Mouse (Mus musculus) cerebellum, adult 18-20 months (tissue): ENCODE data around the gene Mtus2.
A peak's percentile ranks its signal among the peaks of the same experiment; 100 is the strongest.
"Not testable (repeated sequence)": the region's sequence is repeated elsewhere in the genome, so short reads cannot be mapped to it uniquely, and the experiment has no call there.

Source experiments
- DNase-seq, 2 experiments: peaks; one replicate each; pipeline ENCODE4 v3.0.0; 2021

Mtus2 gene

GRCm38 (mm10) chr5:148283584-148283983 is 326.5 kb downstream of the Mtus2 start:
- DNase-seq, result no peak

- DNase-seq, result no peak
These were observed 330.4 kb downstream of the Mtus2 start for GRCm38 (mm10) chr5:148287529-148287928.

- DNase-seq, result no peak
These were observed 331.7 kb downstream of the Mtus2 start for GRCm38 (mm10) chr5:148288804-148289203.

- DNase-seq, result no peak
These were observed 332.8 kb downstream of the Mtus2 start for GRCm38 (mm10) chr5:148289951-148290350.

- no peak for DNase-seq
These were observed 335.7 kb downstream of the Mtus2 start for GRCm38 (mm10) chr5:148292862-148293261.

GRCm38 (mm10) chr5:148293346-148293745 is 336.2 kb downstream of the Mtus2 start:
- peak; percentile 22 to 34 for DNase-seq

GRCm38 (mm10) chr5:148302968-148303367 is 345.8 kb downstream of the Mtus2 start:
- DNase-seq, result peak in 1 of 2 experiments; percentile 10

- DNase-seq, result no peak
These were observed 347.0 kb downstream of the Mtus2 start for GRCm38 (mm10) chr5:148304112-148304511.

GRCm38 (mm10) chr5:148310790-148311189 is 353.7 kb downstream of the Mtus2 start:
- no peak for DNase-seq

- DNase-seq, result no peak
These were observed 355.3 kb downstream of the Mtus2 start for GRCm38 (mm10) chr5:148312443-148312842.

- no peak for DNase-seq
These were observed 357.8 kb downstream of the Mtus2 start for GRCm38 (mm10) chr5:148314931-148315330.

- peak; percentile 51 to 63 for DNase-seq
These were observed 368.3 kb downstream of the Mtus2 start for GRCm38 (mm10) chr5:148325317-148325885.

- DNase-seq, result not testable (repeated sequence)
These were observed 369.2 kb downstream of the Mtus2 start for GRCm38 (mm10) chr5:148326295-148326694.

- DNase-seq, result no peak
These were observed 371.9 kb downstream of the Mtus2 start for GRCm38 (mm10) chr5:148328982-148329381.

- no peak for DNase-seq
These were observed 374.2 kb downstream of the Mtus2 start for GRCm38 (mm10) chr5:148331229-148331776.

- DNase-seq, result peak in 1 of 2 experiments; percentile 10
These were observed 375.0 kb downstream of the Mtus2 start for GRCm38 (mm10) chr5:148331926-148332621.

- peak; percentile 78 to 79 for DNase-seq
These were observed 375.5 kb downstream of the Mtus2 start for GRCm38 (mm10) chr5:148332622-148332974.

GRCm38 (mm10) chr5:148339126-148339525 is 382.0 kb downstream of the Mtus2 start:
- DNase-seq, result no peak

GRCm38 (mm10) chr5:148342061-148342741 is 385.1 kb downstream of the Mtus2 start:
- DNase-seq, result no peak

- no peak for DNase-seq
These were observed 387.3 kb downstream of the Mtus2 start for GRCm38 (mm10) chr5:148344374-148344773.

GRCm38 (mm10) chr5:148346543-148346942 is 389.4 kb downstream of the Mtus2 start:
- no peak for DNase-seq

GRCm38 (mm10) chr5:148348153-148348552 is 391.0 kb downstream of the Mtus2 start:
- no peak for DNase-seq

GRCm38 (mm10) chr5:148349327-148350011 is 392.3 kb downstream of the Mtus2 start:
- no peak for DNase-seq
